Mouse (Mus musculus) liver, embryonic 13.5 days (tissue): ENCODE data around the gene Prkcd. TPM values are rescaled to one million over a fixed set of nuclear protein-coding genes. Genes with fewer than 3 reads are reported as not detected.

Experiments used
- ATAC-seq: fragments of 200-750 bp; cut with Nextera tagmentation; 2 replicates; pipeline ENCODE4 v1.8.0; 2017; ENCODE audit warnings: low read depth, mild to moderate bottlenecking, moderate number of reproducible peaks, moderate library complexity
- DNase-seq: peaks from one replicate; pipeline ENCODE4 v3.0.0; 2022
- H3K27ac ChIP-seq: fragments of 300-500 bp; sonication (generic); 2 replicates; pipeline ENCODE4 v1.5.1; 2015; ENCODE audit warnings: moderate library complexity, mild to moderate bottlenecking, inconsistent platforms
- H3K27me3 ChIP-seq: fragments of 300-500 bp; sonication (generic); 2 replicates; pipeline ENCODE4 v1.6.1; 2015; ENCODE audit warnings: mild to moderate bottlenecking, inconsistent platforms
- H3K36me3 ChIP-seq: fragments of 300-500 bp; sonication (generic); 2 replicates; pipeline ENCODE4 v1.6.1; 2015; ENCODE audit warnings: mild to moderate bottlenecking, inconsistent platforms
- H3K4me1 ChIP-seq: fragments of 300-500 bp; sonication (generic); replicated peaks from 2 replicates; pipeline ENCODE4 v1.6.1; 2015; ENCODE audit warnings: inconsistent platforms
- H3K4me2 ChIP-seq: fragments of 300-500 bp; sonication (generic); 2 replicates; pipeline ENCODE4 v1.6.1; 2015; ENCODE audit warnings: inconsistent platforms, mild to moderate bottlenecking, moderate library complexity
- H3K4me3 ChIP-seq: fragments of 300-500 bp; sonication (generic); replicated peaks from 2 replicates; pipeline ENCODE4 v1.5.1; 2015; ENCODE audit warnings: mild to moderate bottlenecking, inconsistent platforms
- H3K9ac ChIP-seq: fragments of 300-500 bp; sonication (generic); 2 replicates; pipeline ENCODE4 v1.6.1; 2015; ENCODE audit warnings: mild to moderate bottlenecking, inconsistent platforms
- H3K9me3 ChIP-seq: fragments of 300-500 bp; sonication (generic); replicated peaks from 2 replicates; pipeline ENCODE4 v1.6.1; 2016; ENCODE audit warnings: inconsistent platforms
- WGBS: fragments of 180-500 bp; shearing (Covaris S2); methylation state at CpG from one replicate; pipeline ENCODE4 v1.1.7; 2015; ENCODE audit not compliant: insufficient replicate concordance; 5-methylcytosine and 5-hydroxymethylcytosine counted together
- polyA plus RNA-seq: library from polyadenylated mRNA; unstranded; fragments of >200 nt; fragmentation: Nextera tagmentation; extraction: Ambion mirVana; gene quantifications from 2 replicates; pipeline ENCODE4 v1.2.1, GENCODE M21; 2015

The Prkcd gene
- polyA plus RNA-seq, 1 experiment from 2014 or later, result 16.0 TPM

- Histone ChIP-seq H3K27me3 (no peaks in the 10 kb centered on the region), H3K4me1 (peaks cover 16% of the 10 kb centered on the region), H3K9ac (no peak overlapping the region), H3K27ac (no peak overlapping the region), H3K9me3 (no peaks in the 10 kb centered on the region), H3K4me2 (no peak overlapping the region), H3K4me3 (no peak overlapping the region), H3K36me3 (peaks cover 30% of the 10 kb centered on the region)
- ATAC-seq, result no peak
- no peak for DNase-seq
- WGBS, result 35% methylated on average over 2 of the region's 2 CpGs
Observed at GRCm38 (mm10) chr14:30597142-30597541, 28.9 kb downstream of the Prkcd start.

GRCm38 (mm10) chr14:30596407-30596806 is 29.6 kb downstream of the Prkcd start:
- Histone ChIP-seq H3K4me1 (peaks cover 18% of the 10 kb centered on the region), H3K27me3 (no peaks in the 10 kb centered on the region), H3K4me3 (no peak overlapping the region), H3K9ac (no peak overlapping the region), H3K27ac (no peak overlapping the region), H3K9me3 (no peaks in the 10 kb centered on the region), H3K36me3 (peaks cover 24% of the 10 kb centered on the region), H3K4me2 (no peak overlapping the region)
- 71% methylated on average over 3 of the region's 3 CpGs for WGBS
- DNase-seq (no peak), ATAC-seq (no peak)

GRCm38 (mm10) chr14:30595576-30596313 is 30.3 kb downstream of the Prkcd start:
- WGBS, result 75% methylated on average over 8 of the region's 8 CpGs
- Histone ChIP-seq H3K36me3 (peaks cover 17% of the 10 kb centered on the region), H3K4me3 (no peak overlapping the region), H3K27me3 (no peaks in the 10 kb centered on the region), H3K27ac (no peak overlapping the region), H3K4me1 (peaks cover 19% of the 10 kb centered on the region), H3K4me2 (no peak overlapping the region), H3K9me3 (no peaks in the 10 kb centered on the region), H3K9ac (no peak overlapping the region)
- no peak for ATAC-seq
- no peak for DNase-seq

GRCm38 (mm10) chr14:30594092-30594695 is 31.8 kb downstream of the Prkcd start:
- H3K27me3 ChIP-seq, result no peaks in the 10 kb centered on the region
- H3K4me1 ChIP-seq, result peaks cover 19% of the 10 kb centered on the region
- no peak overlapping the region for H3K9ac ChIP-seq
- no peak overlapping the region for H3K27ac ChIP-seq
- H3K36me3 ChIP-seq, result peaks cover 8% of the 10 kb centered on the region; the same call in 1 of the 2 replicates
- no peak overlapping the region for H3K4me2 ChIP-seq
- WGBS, result 69% methylated on average over 7 of the region's 7 CpGs
- H3K9me3 ChIP-seq, result no peaks in the 10 kb centered on the region
- DNase-seq (no peak), ATAC-seq (peak; percentile 32; the same call in 1 of the 2 replicates)
- no peak overlapping the region for H3K4me3 ChIP-seq

GRCm38 (mm10) chr14:30593279-30594091 is 32.5 kb downstream of the Prkcd start:
- 0 out of 2 replicates have a peak overlapping the region, but pooled peaks have one; percentile 6 for H3K9ac ChIP-seq
- 0 out of 2 replicates have a peak, but pooled peaks have one; percentile 30 for ATAC-seq
- H3K9me3 ChIP-seq, result no peaks in the 10 kb centered on the region
- peaks cover 3% of the 10 kb centered on the region; the same call in 1 of the 2 replicates for H3K36me3 ChIP-seq
- peaks cover 19% of the 10 kb centered on the region for H3K4me1 ChIP-seq
- no peak overlapping the region for H3K4me3 ChIP-seq
- H3K27me3 ChIP-seq, result no peaks in the 10 kb centered on the region
- DNase-seq, result no peak
- peak overlapping the region; percentile 44; the same call in 1 of the 2 replicates for H3K27ac ChIP-seq
- H3K4me2 ChIP-seq, result no peak overlapping the region
- 46% methylated on average over 11 of the region's 11 CpGs for WGBS

- Histone ChIP-seq H3K4me3 (no peak overlapping the region), H3K9me3 (no peaks in the 10 kb centered on the region), H3K27ac (no peak overlapping the region), H3K36me3 (no peaks in the 10 kb centered on the region), H3K4me2 (0 out of 2 replicates have a peak overlapping the region, but pooled peaks have one; percentile 4), H3K9ac (no peak overlapping the region), H3K4me1 (peaks cover 23% of the 10 kb centered on the region), H3K27me3 (no peaks in the 10 kb centered on the region)
- DNase-seq (peak; percentile 46), ATAC-seq (no peak)
- 6% methylated on average over 6 of the region's 6 CpGs for WGBS
Observed at GRCm38 (mm10) chr14:30591417-30591816, 34.6 kb downstream of the Prkcd start.

GRCm38 (mm10) chr14:30590918-30591317 is 35.1 kb downstream of the Prkcd start:
- H3K27ac ChIP-seq, result no peak overlapping the region
- 67% methylated on average over 7 of the region's 7 CpGs for WGBS

GRCm38 (mm10) chr14:30590041-30590645 is 35.9 kb downstream of the Prkcd start:
- Histone ChIP-seq H3K27me3 (no peaks in the 10 kb centered on the region), H3K4me3 (no peak overlapping the region), H3K4me1 (peaks cover 29% of the 10 kb centered on the region), H3K9ac (no peak overlapping the region), H3K27ac (no peak overlapping the region), H3K4me2 (no peak overlapping the region), H3K36me3 (no peaks in the 10 kb centered on the region), H3K9me3 (no peaks in the 10 kb centered on the region)
- WGBS, result 72% methylated on average over 11 of the region's 11 CpGs
- no peak for ATAC-seq
- no peak for DNase-seq

More at GRCm38 (mm10) chr14:30590918-30591317, 35.1 kb downstream of the Prkcd start:
- ATAC-seq (no peak), DNase-seq (no peak)
- Histone ChIP-seq H3K36me3 (no peaks in the 10 kb centered on the region), H3K4me1 (peaks cover 23% of the 10 kb centered on the region), H3K4me3 (no peak overlapping the region), H3K9me3 (no peaks in the 10 kb centered on the region), H3K4me2 (no peak overlapping the region), H3K9ac (no peak overlapping the region), H3K27me3 (no peaks in the 10 kb centered on the region)

- Histone ChIP-seq H3K27ac (no peak overlapping the region), H3K27me3 (no peaks in the 10 kb centered on the region), H3K36me3 (no peaks in the 10 kb centered on the region), H3K4me1 (peaks cover 21% of the 10 kb centered on the region), H3K4me2 (no peak overlapping the region), H3K9me3 (no peaks in the 10 kb centered on the region), H3K4me3 (no peak overlapping the region), H3K9ac (no peak overlapping the region)
- WGBS, result 51% methylated on average over 7 of the region's 7 CpGs
- no peak for ATAC-seq
- no peak for DNase-seq
Observed at GRCm38 (mm10) chr14:30586780-30587461, 39.1 kb downstream of the Prkcd start.

- H3K27me3 ChIP-seq, result no peaks in the 10 kb centered on the region
- H3K36me3 ChIP-seq, result no peaks in the 10 kb centered on the region
- no peak for ATAC-seq
- H3K4me3 ChIP-seq, result no peak overlapping the region
- no peak overlapping the region for H3K9ac ChIP-seq
- H3K9me3 ChIP-seq, result no peaks in the 10 kb centered on the region
- no peak overlapping the region for H3K4me2 ChIP-seq
- H3K27ac ChIP-seq, result no peak overlapping the region
- 80% methylated on average over 5 of the region's 5 CpGs for WGBS
- DNase-seq, result no peak
- peaks cover 18% of the 10 kb centered on the region for H3K4me1 ChIP-seq
Observed at GRCm38 (mm10) chr14:30585323-30585722, 40.7 kb downstream of the Prkcd start.
